Mouse (Mus musculus) neutrophil, adult 59 days (primary cell): ENCODE results near the gene Rpl23. TPM values are rescaled to one million over a fixed set of nuclear protein-coding genes. Genes with fewer than 3 reads are reported as not detected.

ENCODE experiments used
- total RNA-seq, 2 experiments: library from RNA; stranded (reverse); gene quantifications; 1 replicate in 1 of 2; 2 replicates in 1 of 2; pipeline ENCODE4 v1.2.4; 2023

Gene Rpl23
- 100 to 1,000 TPM; 575 to 596 TPM for total RNA-seq

DNA sequence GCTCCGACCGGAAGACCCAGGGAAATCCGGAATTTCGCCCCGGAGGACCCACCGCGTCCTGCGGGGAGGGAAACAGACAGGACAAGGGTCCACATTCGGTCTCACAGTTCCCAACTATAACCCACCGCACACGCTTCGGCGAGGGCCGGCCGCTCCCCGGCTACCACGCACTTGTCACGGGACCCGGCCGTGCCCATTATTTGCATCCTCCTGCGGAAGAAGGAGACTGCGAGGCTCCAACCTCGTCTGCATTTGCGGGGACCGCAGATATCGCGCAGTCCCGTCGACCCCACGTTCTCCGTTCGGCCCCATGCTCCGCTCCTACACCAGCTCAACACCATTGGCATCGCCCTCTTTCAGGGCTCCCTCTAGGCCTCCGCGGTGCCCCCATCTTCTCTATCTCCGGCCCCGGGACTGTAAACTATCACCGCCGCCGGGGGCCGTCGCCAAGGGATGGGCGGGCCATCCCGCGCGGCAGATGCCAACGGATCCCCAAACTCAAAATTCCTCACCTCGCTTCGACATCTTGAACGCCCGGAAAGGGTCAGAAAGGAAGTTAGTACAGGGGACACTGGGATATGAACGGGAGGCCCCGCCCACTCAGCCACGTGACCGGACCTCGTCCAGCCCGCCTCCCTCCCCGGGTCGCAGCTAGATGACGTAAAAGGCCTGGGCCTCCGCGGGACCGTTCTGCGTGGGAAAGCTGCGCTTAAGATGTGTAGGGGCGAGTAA, at the start of gene Rpl23:
TSS of gene Rpl23 (minus strand) at position 606 of the 732 bp plus-strand sequence.

DNA sequence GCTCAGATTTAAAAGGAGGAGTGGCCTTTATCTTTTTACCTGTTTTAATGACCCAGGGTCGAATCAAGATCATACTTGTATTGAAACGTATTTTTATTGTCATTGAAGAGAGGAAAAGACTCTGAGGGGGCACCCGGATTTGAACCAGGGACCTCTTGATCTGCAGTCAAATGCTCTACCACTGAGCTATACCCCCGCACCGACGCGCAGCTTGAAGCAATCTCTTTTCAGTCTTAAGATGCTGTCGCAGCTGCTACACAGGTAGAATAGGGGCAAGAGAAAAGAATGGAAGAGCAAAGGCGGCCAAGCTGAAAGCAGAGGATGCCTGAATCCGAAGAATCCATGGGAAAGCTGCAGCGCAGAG, 16.5 kb upstream of the Rpl23 start, which contains the start of gene Lasp1:
TSS of gene Lasp1 (plus strand) at position 219 of the 364 bp plus-strand sequence.

DNA sequence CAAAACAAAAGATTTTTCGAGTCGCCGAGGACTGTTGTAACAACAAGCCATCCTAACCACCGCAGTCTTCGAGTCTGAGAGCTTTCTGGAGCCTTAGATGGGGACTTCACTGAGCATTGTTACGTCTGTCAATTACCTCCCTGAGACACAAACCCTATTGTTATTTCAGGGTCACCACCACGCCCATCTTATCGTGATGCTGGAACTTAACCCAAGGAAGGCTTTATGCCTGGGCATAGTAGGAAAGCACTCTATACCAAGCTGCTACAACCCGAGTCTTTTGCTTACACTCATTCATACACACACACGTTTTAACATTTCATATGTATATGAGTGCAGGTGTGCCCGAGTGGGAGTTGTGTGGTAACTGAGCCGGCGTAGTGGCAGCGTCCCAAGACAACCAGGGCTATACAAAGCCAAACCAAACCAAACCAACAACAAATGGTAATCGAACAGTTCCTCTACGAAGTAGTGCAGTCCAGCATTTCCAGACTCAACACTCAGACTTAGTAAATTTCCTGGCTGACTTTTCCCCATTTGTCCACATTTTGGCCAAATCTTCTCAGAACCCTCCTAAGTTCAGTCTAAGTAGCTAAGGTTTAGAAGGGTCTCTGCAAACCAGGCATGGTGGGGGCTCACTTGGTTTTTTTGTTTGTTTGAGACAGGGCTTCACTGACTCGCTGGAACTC, 6.3 kb downstream of the Rpl23 start, which contains the start of gene 1700001P01Rik:
TSS of gene 1700001P01Rik (minus strand) at position 111 of the 689 bp plus-strand sequence.

DNA sequence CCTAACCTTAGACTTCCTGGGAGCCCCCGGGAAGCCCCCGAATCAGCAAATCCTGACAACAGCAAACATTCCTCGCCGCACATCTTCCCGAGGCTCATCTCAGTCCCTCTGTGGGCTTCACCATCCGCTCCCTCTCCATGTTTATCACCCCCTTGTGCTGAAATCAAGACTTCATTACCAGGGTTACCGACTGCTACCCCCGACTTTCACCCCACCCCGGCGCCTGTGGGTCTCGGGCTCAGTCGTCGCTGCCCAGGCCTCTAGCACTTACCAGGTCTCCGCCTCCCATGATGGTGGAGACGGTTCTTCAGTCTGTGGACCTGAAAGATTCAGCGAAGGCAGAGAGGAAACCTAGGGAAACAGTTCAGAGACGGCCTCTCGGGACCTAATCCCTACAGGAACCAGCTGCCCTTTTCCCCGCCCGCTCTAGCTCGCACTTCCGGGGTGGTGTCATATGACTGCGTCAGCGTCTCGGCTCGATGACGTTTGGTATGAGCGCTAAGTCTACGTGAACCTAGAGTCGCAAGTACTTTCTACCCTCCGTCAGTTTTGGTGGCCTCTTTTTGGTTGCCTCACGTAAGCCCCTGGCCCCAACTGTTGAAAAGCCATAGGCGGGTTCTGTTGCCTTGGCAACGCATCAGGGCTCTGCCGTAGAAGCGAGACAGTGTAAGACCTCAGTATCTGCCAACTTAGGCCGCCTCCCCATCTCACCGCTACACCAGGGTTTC, 15.9 kb downstream of the Rpl23 start, which contains the start of gene Cwc25:
TSS of gene Cwc25 (minus strand) at position 403 of the 728 bp plus-strand sequence.

DNA sequence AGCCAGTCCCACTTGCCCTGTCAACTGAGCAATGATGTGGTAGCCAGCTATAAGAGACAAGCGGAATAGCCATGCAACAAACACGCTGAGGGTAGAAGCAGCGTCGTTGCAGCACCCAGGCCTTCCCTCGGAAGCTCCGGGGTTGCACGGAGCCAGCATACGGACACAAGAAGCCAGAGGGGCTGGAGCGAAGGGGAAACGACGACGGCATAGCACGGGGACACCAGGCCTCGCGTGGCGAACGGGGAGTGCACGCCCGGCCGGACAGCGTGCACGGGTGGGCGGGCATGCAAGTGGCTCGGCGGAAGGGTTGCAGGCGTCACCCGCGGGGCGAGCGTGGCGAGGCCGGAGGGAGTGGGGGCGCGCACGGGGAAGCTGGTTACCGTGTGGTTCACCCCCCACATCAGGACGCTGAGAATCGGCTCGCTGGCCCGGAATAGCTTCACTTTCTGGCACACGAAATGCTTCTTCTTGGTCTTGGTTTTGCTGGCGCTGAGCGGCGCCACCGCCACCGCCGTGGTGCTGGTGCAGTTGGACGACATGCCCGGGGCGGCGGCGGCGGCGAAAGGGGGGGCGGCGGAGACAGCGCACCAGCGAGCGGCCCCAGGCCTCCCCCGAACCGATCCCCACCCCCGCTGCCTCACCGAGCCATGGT, 38.0 kb downstream of the Rpl23 start, which contains the start of gene Pip4k2b:
TSS of gene Pip4k2b (minus strand) at position 642 of the 655 bp plus-strand sequence.

Other genes with a start within 250 kb of the Rpl23 start
- gene Srcin1, start 206.3 kb downstream of the Rpl23 start, total RNA-seq = not detected
- under 1 TPM; 0.78 to 0.84 TPM for gene Epop, start 152.7 kb downstream of the Rpl23 start, total RNA-seq
- gene Mllt6, start 119.0 kb downstream of the Rpl23 start, total RNA-seq = 1 to 10 TPM; 6.8 to 7.6 TPM
- 1 to 10 TPM; 4.9 to 6.8 TPM for gene Cisd3, start 96.6 kb downstream of the Rpl23 start, total RNA-seq
- 1 to 10 TPM; 1.4 to 2.1 TPM for gene Pcgf2, start 81.9 kb downstream of the Rpl23 start, total RNA-seq
- gene Psmb3, start 79.0 kb downstream of the Rpl23 start, total RNA-seq = 100 to 1,000 TPM; 129 to 142 TPM
- 10 to 100 TPM; 27.6 to 31.9 TPM for gene Pip4k2b, start 37.7 kb downstream of the Rpl23 start, total RNA-seq
- gene Cwc25, start 15.9 kb downstream of the Rpl23 start, total RNA-seq = 10 to 100 TPM; 46.2 to 49.5 TPM
- gene 1700001P01Rik, start 6.5 kb downstream of the Rpl23 start, total RNA-seq = under 1 TPM in 1 of 2 experiments, not detected in 1; 0.66 TPM
- 100 to 1,000 TPM; 354 to 359 TPM for gene Lasp1, start 16.6 kb upstream of the Rpl23 start, total RNA-seq
- gene B230217C12Rik, start 58.3 kb upstream of the Rpl23 start, total RNA-seq = under 1 TPM; 0.68 to 0.89 TPM
- not detected for gene Fbxo47, start 101.7 kb upstream of the Rpl23 start, total RNA-seq
- gene Plxdc1, start 204.0 kb upstream of the Rpl23 start, total RNA-seq = 10 to 100 TPM in 1 of 2 experiments, 1 to 10 TPM in 1; 6.9 to 14.2 TPM
- 10 to 100 TPM; 21.6 to 33.2 TPM for gene Arl5c, start 213.7 kb upstream of the Rpl23 start, total RNA-seq
- 1 to 10 TPM; 1.3 to 2.2 TPM for gene Cacnb1, start 240.6 kb upstream of the Rpl23 start, total RNA-seq
- gene Rpl19, start 244.3 kb upstream of the Rpl23 start, total RNA-seq = 100 to 1,000 TPM; 640 to 693 TPM